Mouse (Mus musculus) heart, adult 8-10 months (tissue): ENCODE results near the gene Ubl3. TPM values are rescaled to one million over a fixed set of nuclear protein-coding genes. Genes with fewer than 3 reads are reported as not detected.

Experiments
- DNase-seq: peaks from one replicate; pipeline ENCODE4 v3.0.0; 2022; ENCODE audit warnings: low spot score
- total RNA-seq, 4 experiments: library from RNA; stranded (reverse); gene quantifications; 2 replicates each; pipeline ENCODE4 v1.2.4; 2022

Ubl3 gene
- total RNA-seq, 4 experiments from 2014 or later: 86.1 to 99.8 (median 92.6) TPM

DNA sequence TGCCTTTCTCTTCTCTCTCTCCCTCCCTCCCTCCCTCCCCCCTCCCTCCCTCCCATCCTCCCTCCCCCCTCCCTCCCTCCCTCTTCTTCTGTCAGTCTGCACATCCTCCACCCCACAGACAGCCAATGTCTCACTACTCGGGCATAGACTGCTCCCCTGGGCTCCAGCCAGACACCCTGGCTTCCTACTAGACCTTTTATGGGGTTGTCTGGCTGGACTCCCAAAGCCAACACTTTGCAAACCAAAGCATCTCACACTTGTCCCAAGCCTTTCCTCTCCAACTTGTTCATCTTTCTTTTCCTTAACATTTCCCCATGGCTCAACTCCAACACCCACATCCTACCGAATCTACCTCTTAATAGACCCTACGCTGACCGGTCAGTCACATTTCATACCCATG, 10.7 kb upstream of the Ubl3 start:
- no peak for DNase-seq

- DNase-seq: no peak
Observed at GRCm38 (mm10) chr5:148562235-148562634, 9.6 kb upstream of the Ubl3 start.

DNA sequence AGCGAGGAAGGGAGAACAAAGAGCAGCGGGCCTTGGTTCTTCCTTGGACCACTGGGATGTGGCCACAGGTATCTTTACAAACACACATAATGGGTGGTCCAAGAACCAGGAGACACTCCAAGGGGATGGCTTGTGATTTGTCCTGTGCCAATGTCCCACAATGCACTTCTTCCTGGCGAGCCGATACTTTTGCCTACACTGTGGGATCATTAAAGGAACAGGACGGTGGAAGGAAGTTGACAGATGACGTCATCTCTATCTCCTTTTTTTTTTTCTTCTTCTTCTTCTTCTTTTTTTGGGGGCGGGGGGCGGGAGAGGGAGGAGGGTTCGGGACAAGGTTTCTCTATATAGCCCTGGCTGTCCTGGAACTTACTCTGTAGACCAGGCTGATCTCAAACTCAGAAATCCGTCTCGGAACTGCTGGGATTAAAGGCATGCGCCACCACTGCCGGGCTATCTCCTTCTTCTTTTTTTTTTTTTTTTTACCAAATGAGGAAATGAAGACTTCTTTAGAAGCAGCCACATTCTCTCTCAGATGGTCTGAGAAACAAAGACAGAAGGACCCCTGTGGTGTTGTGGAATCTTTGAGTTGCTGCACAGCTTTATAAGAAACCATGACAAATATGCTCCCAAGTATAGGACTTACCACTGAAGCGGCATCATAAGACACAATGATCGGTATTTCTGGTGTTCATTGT, 6.8 kb upstream of the Ubl3 start:
- DNase-seq: no peak

- no peak for DNase-seq
Observed at GRCm38 (mm10) chr5:148558472-148558871, 5.9 kb upstream of the Ubl3 start.

DNA sequence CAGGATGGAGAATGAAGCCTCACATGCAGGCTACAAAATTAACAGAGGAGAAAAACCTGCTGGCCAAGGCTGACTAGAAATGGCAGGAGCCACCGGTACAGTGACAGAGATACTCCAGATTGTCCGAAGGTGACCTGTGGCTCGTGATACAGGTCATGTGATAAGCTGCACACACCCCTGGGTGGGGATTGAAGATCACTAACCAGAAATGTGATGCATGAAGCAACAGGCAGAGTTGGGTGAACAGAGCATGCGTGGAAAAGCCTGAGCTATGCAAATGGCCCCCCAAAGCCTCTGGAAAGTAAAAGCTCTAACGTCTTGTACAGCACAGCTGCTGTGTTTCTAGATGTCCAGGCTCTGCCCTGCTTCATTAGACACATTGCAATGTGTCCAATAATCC, 3.9 kb upstream of the Ubl3 start:
- DNase-seq: no peak

DNA sequence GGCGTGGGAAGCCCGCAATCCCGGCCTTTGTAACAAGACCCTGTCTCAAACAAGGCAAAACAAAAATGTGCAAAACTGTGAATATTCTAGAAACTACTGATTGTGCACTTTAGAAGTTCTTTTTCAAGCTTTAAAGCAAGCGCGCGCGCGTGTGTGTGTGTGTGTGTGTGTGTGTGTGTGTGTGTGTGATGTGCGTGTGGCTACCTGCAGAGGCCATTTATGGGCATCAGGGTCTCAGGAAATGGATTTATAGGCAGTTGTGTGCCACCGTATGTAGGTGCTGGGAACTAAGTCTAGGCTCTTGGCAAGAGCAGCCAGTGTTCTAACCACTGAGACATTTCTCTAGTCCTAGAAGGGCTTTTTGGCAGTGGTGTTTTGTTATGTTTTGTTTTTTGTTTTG, 2.6 kb upstream of the Ubl3 start:
- no peak for DNase-seq

DNA sequence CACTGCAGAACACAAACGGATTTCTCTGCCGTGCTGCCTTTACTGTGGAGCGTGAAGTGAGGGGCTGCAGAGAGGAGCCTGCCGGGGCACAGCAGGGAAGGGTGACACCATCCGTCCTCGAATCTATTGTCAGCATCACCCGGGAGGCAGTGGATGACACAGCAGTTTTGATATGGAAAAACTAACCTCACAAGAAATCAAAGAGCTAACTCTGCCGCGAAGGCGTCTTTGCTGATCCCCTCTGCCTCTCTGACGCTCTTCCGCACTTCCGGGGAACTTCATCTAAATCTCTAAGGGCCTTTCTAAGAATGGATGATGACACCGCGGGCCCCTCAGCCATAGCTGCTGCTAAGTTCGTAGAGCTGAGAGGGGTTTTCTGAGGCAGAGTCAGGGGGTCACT, 2.1 kb upstream of the Ubl3 start:
- no peak for DNase-seq

DNA sequence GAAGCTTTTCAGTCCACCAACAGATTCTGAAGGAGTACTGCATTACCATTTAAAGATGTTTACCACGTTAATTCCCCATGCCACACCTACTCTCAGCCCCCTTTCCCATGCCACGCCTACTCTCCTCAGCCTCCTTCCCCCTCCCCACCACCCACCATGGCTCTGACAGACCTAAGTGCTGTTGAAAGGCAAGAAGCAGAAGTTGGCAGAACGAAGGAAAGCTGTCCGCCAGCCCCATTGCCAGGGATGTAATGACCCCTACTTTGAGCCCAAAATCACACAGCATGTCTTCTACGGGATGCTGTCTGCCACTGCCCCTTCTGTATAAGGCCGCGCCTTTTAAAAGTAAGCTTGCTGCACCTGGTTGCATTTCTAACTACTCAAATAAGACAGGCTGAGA, 1.7 kb upstream of the Ubl3 start:
- no peak for DNase-seq

- DNase-seq: no peak
Observed at GRCm38 (mm10) chr5:148553723-148554122, 1.1 kb upstream of the Ubl3 start.

DNA sequence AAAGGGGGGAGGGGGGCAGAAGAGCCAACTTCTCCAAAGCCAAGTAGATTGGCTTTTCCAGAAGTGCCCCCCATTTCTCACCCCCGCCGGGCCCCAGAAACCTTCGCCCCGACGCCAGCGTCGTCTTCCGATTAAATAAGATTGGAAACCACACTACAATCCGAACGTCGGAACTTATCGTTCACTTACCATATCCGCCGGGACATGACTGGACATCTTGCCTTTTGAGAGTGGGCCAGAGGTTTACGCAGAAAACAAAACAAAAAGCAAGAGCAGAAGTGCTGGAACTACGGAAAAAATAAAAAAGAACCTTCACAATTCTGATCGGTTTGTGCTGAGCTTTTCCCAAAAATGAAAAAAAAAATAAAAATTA, 839 bp downstream of the Ubl3 start:
- DNase-seq: no peak

GRCm38 (mm10) chr5:148550821-148551763, 1.5 kb downstream of the Ubl3 start:
- no peak for DNase-seq

GRCm38 (mm10) chr5:148550393-148550792, 2.2 kb downstream of the Ubl3 start:
- no peak for DNase-seq

DNA sequence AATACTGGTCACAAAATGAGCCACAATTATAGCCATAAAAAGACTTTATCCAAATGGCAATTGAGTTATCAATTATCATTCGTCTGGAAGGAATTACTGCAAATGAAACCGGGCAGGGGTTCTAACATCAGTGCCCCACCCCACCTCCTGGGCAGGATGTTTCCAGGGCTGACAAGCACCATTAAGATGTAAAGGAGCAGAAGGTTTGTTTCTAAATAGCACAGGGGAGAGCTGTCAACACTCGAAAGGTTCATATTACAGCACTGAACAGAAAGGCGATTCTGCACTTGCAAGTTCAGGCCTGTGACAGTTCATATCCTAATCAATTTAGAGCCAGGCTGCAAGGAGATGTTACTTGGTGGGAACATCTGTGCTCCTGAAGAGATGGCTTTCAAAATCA, 3.3 kb downstream of the Ubl3 start:
- DNase-seq: no peak

DNA sequence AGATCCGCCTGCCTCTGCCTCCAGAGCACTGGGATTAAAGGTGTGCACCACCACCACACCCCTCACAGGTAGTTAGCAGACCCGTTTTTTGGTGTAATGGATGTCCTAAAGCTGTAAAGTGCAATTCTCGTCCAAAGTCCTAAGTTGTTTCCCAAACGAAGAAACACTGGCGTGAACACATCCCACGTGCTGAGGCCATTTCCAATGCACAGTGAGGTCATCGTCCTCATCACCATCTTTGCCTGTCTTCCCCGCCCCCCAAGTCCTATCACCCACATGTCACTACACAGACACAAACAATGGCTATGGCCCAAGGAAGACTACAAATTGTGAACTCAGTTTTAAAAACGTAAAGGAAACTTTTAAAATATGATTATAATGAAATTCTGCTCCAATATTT, 4.0 kb downstream of the Ubl3 start:
- DNase-seq: no peak

DNA sequence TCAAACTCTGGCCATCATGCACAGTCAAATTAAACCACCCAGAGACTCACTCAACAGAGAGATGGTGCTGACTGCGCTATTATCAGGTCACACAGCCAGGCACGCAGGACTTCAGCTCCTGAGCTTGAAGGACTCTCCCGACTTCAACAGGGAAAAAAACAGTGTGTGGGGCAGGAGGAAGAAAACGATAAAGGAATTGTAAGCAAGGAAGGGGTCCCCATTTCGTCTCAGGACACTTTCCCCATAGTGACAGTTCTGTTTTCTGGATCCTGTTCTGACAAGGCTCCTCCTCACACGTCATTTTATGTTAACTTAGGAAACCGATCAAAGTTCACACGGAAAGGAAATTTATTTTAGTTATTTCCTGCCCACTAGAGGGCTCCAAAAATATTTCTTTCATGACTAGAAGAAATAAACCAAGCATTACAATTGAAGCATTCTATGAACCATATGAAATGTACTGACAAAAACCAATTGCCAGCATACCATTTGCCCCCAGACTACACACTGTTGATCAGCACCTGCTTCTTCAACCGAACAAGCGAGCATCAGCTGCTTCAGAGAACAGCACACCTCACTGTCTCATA, 4.6 kb downstream of the Ubl3 start:
- DNase-seq: peak; percentile 54

DNA sequence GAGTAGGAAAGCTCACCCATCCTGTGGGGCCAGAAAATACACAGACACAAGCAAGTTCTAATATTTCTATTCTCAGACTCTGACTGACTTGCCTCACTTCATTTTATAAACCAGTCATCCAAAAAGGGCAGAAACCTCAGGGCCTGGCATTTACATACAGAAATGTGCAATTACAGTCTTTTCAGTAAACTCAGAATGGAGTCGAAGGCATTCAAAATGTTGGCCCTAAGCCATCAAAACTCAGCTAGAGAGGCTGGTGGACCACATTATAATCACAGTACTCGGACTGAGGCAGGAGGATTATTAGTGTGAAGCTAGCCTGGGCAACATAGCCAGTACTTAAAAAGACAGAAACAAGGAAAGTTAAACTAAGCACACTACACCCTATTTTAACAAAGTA, 5.6 kb downstream of the Ubl3 start:
- no peak for DNase-seq

DNA sequence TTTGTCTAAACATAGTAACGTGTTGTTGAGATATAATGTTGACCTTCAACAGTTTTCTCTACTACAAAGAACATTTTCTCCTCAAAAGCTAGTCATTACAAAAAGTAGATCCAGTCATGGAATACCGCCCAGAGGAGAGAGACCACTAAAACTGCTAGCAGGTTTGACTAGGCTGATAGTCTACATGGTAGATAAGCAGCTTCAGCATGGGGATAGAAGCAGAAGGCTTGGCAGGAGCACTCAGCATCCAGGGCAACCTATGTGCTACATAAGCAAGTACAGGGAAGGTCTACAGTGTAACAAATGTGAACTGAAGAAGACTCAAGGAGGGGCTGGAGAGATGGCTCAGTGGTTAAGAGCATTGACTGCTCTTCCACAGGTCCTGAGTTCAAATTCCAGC, 7.9 kb downstream of the Ubl3 start:
- no peak for DNase-seq

- DNase-seq: no peak
Observed at GRCm38 (mm10) chr5:148542196-148542595, 10.4 kb downstream of the Ubl3 start.

DNA sequence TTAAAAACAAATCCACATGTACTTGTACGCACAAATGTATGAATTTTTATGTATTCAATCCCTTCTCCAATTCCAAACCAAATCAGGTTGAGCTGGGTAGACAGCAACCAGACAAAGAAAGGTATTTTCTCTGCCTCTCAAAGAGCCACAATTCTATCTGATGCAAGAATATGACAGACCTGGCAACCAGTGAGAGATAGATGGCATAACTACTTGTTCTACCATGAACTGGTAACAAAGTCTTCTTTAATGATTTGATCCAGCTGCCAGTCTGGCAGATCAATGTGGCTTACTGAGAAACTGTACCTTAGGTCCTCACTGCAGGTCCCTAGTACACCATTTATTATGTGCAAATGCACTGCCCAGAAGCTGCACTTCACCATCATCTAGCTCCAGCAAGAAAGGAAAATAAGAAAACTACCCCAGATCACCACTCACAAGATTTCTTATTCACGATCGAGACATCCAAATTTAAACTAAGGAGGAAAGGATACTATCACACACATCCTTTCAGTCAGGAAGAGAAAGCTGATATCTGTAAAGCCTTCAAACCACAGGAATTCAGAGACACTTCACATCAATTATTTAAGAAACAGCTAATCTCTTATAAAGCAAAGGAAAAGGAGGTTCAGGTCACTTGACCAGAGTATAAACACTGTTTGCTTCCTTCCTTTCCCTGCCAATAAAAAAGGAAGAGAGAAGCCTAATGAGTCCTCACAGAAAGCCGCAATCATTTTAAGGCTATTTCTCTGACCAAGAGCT, 16.7 kb downstream of the Ubl3 start:
- no peak for DNase-seq

DNA sequence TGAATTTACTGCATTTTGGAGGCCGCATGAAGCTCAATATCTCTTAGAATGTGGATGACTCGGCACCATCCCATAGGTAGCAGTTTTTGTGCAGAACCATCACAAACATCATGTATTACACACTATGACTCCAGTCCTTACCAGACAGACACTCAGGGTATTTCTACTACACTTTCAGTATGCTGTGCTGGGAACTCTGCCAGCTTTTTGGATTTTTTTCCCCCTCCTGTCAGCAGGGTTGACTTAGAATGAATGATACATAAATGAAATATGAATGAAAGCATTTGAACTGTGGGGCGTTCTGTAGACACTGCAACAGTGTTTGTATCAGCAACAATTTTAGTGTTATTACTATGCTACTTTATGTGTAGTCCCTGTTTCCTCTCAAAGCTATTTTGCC, 17.9 kb downstream of the Ubl3 start:
- DNase-seq: peak; percentile 39

DNA sequence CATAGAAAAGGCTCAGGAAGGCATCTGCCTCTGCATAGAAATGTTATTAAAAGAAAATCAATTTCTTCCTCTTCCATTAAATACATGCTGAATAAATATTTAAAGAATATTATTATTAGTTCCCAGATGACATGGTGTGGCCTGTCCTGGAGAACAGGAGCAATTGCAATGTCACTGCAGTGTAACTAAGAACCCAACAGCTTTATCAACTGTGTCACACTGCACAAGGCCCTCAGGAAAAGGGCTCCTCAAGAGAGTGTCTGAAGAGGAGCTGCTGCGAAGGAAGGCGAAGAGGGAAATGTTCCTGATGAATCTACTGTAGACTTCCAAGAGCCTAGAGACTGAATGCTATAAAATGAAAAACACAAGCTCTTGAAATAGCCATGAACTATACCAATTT, 18.7 kb downstream of the Ubl3 start:
- no peak for DNase-seq

GRCm38 (mm10) chr5:148532201-148532600, 20.4 kb downstream of the Ubl3 start:
- no peak for DNase-seq
